Mouse (Mus musculus): Measurements from ENCODE around the gene Gm21708. TPM values are rescaled to one million over a fixed set of nuclear protein-coding genes. Genes with fewer than 3 reads are reported as not detected.

Gene Gm21708
- not detected in 2 replicates for polyA plus RNA-seq (2012; rRNA removed; ENCODE audit: low replicate concordance)

GRCm38 (mm10) chrY:3410067-3410466 lies at the start of gene Gm21708, which contains the start of gene Gm21704:
Gene Gm21708, minus strand, starts transcription at chrY:3410167.
Gene Gm21704, minus strand, starts transcription at chrY:3410167.

Other genes starting within 250 kb of the Gm21708 start
- not detected in 2 replicates for gene Gm21677, start 103.7 kb downstream of the Gm21708 start, polyA plus RNA-seq (2012; rRNA removed; ENCODE audit: low replicate concordance)
- gene Gm21693, start 64.8 kb downstream of the Gm21708 start, polyA plus RNA-seq (2012; rRNA removed; ENCODE audit: low replicate concordance): not detected in 2 replicates
- not detected in 2 replicates for gene Gm21704, start within 50 bp of the Gm21708 start, polyA plus RNA-seq (2012; rRNA removed; ENCODE audit: low replicate concordance)

Measured in subcutaneous adipose tissue, adult 2 months (tissue).